Mouse (Mus musculus) cerebellum, adult 2 months (tissue): Measurements from ENCODE around the gene Atp6v0b. TPM values are rescaled to one million over a fixed set of nuclear protein-coding genes. Genes with fewer than 3 reads are reported as not detected.
A peak's percentile ranks its signal among the peaks of the same experiment; 100 is the strongest.

ENCODE experiments used
- DNase-seq, 2 experiments: peaks; one replicate each; pipeline ENCODE4 v3.0.0; 2021
- H3K27ac ChIP-seq: fragments of 200-500 bp; 2 replicates; pipeline ENCODE4 v1.5.1; 2012; ENCODE audit warnings: low read length, control low read depth, inconsistent platforms; ENCODE audit not compliant: insufficient read depth
- H3K27me3 ChIP-seq: fragments of 200-500 bp; 2 replicates; pipeline ENCODE4 v1.6.1; 2012; ENCODE audit warnings: inconsistent platforms, mild to moderate bottlenecking, low read length, moderate library complexity; ENCODE audit not compliant: control insufficient read depth, insufficient read depth
- H3K4me1 ChIP-seq: fragments of 200-500 bp; 2 replicates; pipeline ENCODE4 v1.6.1; 2011; ENCODE audit warnings: low read length; ENCODE audit not compliant: control insufficient read depth, insufficient read depth
- H3K4me3 ChIP-seq: fragments of 200-500 bp; replicated peaks from 2 replicates; pipeline ENCODE3; 2011; ENCODE audit warnings: mild to moderate bottlenecking, low read depth, low read length, control low read depth; ENCODE audit not compliant: insufficient read depth
- CTCF ChIP-seq: fragments of 200-500 bp; IDR thresholded peaks from 2 replicates; pipeline ENCODE4 v1.5.1; 2011; ENCODE audit warnings: low read depth, mild to moderate bottlenecking, control low read depth, low read length, moderate library complexity, borderline replicate concordance; ENCODE audit not compliant: insufficient read depth
- POLR2A ChIP-seq: fragments of 200-500 bp; IDR thresholded peaks from 2 replicates; pipeline ENCODE4 v1.6.1; 2011; ENCODE audit warnings: low read length, control low read depth, borderline replicate concordance; ENCODE audit not compliant: insufficient read depth
- WGBS: fragments of 180-500 bp; shearing (Covaris S2); methylation state at CpG from one replicate; pipeline ENCODE4 v1.1.7; 2018; 5-methylcytosine and 5-hydroxymethylcytosine counted together
- polyA plus RNA-seq: library from polyadenylated mRNA; depleted of rRNA; stranded (reverse); fragments of >200 nt; gene quantifications from 2 replicates; pipeline ENCODE4 v1.2.3, GENCODE M21; 2012

Gene Atp6v0b
- polyA plus RNA-seq, 1 experiment: 669 TPM

DNA sequence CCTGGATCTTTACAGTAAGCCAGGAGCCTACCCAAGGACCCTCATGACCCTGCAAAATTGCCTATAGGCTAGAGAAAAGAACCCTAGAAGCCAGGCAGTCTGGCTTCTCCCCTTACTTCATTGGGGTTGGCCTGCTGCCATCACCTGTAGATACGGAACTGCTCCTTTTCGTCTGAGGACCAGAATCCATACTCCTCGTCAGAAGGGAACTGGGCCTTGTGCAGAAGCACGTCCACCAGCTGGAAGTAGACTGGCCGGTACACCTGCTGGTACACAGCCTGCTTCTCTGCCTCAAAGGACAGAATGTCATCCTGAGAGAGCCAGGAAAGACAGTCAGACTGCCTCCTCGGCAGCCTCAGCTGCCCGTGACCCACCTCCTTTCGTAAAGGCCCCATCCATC, 17.6 kb upstream of the Atp6v0b start:
- H3K4me3 ChIP-seq: no peak overlapping the region
- peaks cover 36% of the 10 kb centered on the region for H3K4me1 ChIP-seq
- H3K27me3 ChIP-seq: no peaks in the 10 kb centered on the region
- 0 out of 2 replicates have a peak overlapping the region, but pooled peaks have one; percentile 1 for H3K27ac ChIP-seq
- WGBS: 13% methylated on average over 8 of the region's 8 CpGs
- no peak for TF ChIP-seq CTCF
- no peak for TF ChIP-seq POLR2A
- peak in 1 of 2 experiments; percentile 57 for DNase-seq

DNA sequence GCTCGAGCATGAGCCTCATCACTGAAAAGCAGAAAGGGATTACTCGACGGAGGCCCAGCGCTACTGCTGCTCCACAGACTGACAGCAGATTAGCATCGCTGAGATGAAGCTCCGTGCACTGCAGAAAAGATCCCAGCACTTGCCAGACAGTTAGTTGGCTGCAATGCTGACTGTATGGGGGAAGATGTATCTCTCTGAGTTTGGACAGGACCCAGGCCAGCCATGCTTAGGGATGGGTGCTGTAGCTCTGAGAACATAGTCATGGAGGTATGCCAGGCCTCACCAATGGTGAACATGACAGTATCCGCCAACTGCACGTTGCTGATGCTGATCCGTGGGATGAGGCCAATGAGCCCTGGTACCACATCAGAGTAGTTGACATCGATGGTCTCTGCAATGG, 17.0 kb upstream of the Atp6v0b start:
- no peaks in the 10 kb centered on the region for H3K27me3 ChIP-seq
- TF ChIP-seq CTCF: no peak
- 36% methylated on average over 10 of the region's 10 CpGs for WGBS
- H3K4me1 ChIP-seq: peaks cover 33% of the 10 kb centered on the region
- no peak overlapping the region for H3K4me3 ChIP-seq
- 0 out of 2 replicates have a peak overlapping the region, but pooled peaks have one; percentile 4 for H3K27ac ChIP-seq
- DNase-seq: no peak

DNA sequence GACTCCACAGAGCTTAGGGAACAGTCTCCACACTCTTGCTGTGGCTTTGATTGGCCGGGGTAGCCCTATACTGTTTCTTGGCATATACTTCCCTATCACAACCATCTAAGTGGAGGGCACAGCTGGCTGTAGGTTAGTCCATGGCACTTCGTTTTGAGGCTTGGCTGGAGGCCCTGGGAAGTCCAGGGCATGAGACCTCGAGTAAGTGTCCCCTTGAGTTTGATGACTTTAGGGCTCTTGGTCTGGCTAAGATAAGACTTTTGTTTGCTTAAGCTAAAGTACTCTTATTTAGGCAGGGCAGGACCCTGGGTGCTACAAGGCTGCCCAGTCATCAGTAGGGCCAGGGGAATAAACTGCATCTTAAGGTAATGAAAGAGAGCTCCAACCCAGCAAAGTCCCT, 11.0 kb upstream of the Atp6v0b start:
- H3K27me3 ChIP-seq: no peaks in the 10 kb centered on the region
- no peak for DNase-seq
- no peak overlapping the region for H3K27ac ChIP-seq
- 63% methylated on average over 3 of the region's 3 CpGs for WGBS
- peaks cover 34% of the 10 kb centered on the region for H3K4me1 ChIP-seq
- H3K4me3 ChIP-seq: no peak overlapping the region
- TF ChIP-seq POLR2A (no peak), CTCF (no peak)

- Histone ChIP-seq H3K4me1 (peaks cover 36% of the 10 kb centered on the region), H3K27ac (peak overlapping the region; percentile 90), H3K27me3 (no peaks in the 10 kb centered on the region), H3K4me3 (no peak overlapping the region)
- no peak for TF ChIP-seq POLR2A
- TF ChIP-seq CTCF: no peak
- peak; percentile 70 to 82 for DNase-seq
- 16% methylated on average over 6 of the region's 6 CpGs for WGBS
These were observed 8.9 kb upstream of the Atp6v0b start for GRCm38 (mm10) chr4:117896031-117896430.

- DNase-seq: no peak
- no peak overlapping the region for H3K4me3 ChIP-seq
- H3K27me3 ChIP-seq: no peaks in the 10 kb centered on the region
- 34% methylated on average over 7 of the region's 7 CpGs for WGBS
- peaks cover 39% of the 10 kb centered on the region for H3K4me1 ChIP-seq
- TF ChIP-seq CTCF (no peak), POLR2A (no peak)
- peak overlapping the region; percentile 90 for H3K27ac ChIP-seq
These were observed 8.2 kb upstream of the Atp6v0b start for GRCm38 (mm10) chr4:117895339-117895738.

DNA sequence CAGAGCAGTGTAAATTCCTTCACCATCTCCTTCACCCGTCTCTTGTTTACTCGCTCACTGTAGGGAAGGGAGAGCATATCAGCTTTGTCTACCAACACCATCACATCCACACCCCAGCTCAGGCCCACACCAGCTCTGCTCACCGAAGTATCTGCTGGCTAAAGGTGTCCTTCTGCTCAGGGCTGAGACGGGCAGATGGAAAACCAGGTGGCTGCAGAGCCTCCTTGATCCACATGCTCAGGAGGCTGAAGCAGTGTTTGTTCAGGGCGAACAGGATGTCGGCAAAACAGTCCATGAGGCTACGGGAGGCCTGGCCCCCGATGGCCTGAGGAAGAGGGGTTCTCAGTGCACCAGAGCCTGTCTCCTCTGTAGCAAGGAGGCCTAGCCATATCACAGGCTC, 7.5 kb upstream of the Atp6v0b start:
- no peaks in the 10 kb centered on the region for H3K27me3 ChIP-seq
- H3K27ac ChIP-seq: peak overlapping the region; percentile 90
- peaks cover 39% of the 10 kb centered on the region for H3K4me1 ChIP-seq
- TF ChIP-seq CTCF (no peak), POLR2A (no peak)
- no peak overlapping the region for H3K4me3 ChIP-seq
- peak in 1 of 2 experiments; percentile 58 for DNase-seq
- WGBS: 28% methylated on average over 8 of the region's 8 CpGs

- no peak for TF ChIP-seq POLR2A
- TF ChIP-seq CTCF: no peak
- 43% methylated on average over 9 of the region's 9 CpGs for WGBS
These were observed 6.2 kb upstream of the Atp6v0b start for GRCm38 (mm10) chr4:117893376-117893775.

DNA sequence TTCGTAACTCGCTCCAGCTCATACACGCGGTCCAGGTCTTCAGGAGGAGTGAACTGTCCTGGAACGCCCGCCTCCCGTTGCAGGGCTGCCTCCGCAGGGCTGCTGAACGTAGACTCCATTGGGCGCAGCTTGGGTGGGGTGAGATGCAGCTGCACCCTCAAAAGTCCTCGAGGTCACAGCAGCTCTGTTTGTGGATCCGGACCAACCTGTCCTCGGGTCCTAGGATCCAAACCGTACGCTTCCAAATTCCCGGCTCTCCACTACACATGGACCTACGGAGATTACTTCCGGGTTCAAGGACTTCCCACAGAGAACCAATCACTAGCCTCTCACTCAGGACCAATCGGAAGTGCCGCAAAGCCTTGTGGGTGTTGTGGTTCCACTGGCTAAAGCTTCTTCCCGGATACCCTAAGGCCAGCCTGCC, 4.6 kb upstream of the Atp6v0b start, which contains the start of gene Dph2:
Gene Dph2 (minus strand): TSS at position 295 of the 424 bp plus-strand sequence.
- Histone ChIP-seq H3K27ac (no peak within 1 kb of the TSS), H3K4me1 (peaks cover 34% of the 10 kb centered on the region), H3K4me3 (peak within 1 kb of the TSS; percentile 80), H3K27me3 (no peaks in the 10 kb centered on the region)
- WGBS: under 1% methylated on average over 21 of the region's 21 CpGs
- TF ChIP-seq CTCF (no peak), POLR2A (peak; percentile 51; the same call in 1 of the 2 replicates)
- DNase-seq: peak; percentile 84 to 94

More at GRCm38 (mm10) chr4:117893376-117893775, 6.2 kb upstream of the Atp6v0b start:
- Histone ChIP-seq H3K4me3 (no peak overlapping the region), H3K27ac (0 out of 2 replicates have a peak overlapping the region, but pooled peaks have one; percentile 26), H3K4me1 (peaks cover 39% of the 10 kb centered on the region), H3K27me3 (no peaks in the 10 kb centered on the region)
- DNase-seq: no peak
